Mouse (Mus musculus) thymus, postnatal 0 days (tissue): Measurements from ENCODE around the gene Hist1h3b. TPM values are rescaled to one million over a fixed set of nuclear protein-coding genes. Genes with fewer than 3 reads are reported as not detected.
A peak's percentile ranks its signal among the peaks of the same experiment; 100 is the strongest.

Experiments used
- DNase-seq: peaks from one replicate; pipeline ENCODE4 v3.0.0-alpha.2; 2015; ENCODE audit warnings: low spot score
- microRNA-seq: library from miRNA; unstranded; fragments of <30 nt; microRNA quantifications from one replicate; pipeline ENCODE4, GENCODE M21; 2016; ENCODE audit warnings: borderline number of aligned reads
- polyA plus RNA-seq: library from polyadenylated mRNA; unstranded; fragments of >200 nt; fragmentation: Nextera tagmentation; extraction: Ambion mirVana; gene quantifications from 2 replicates; pipeline ENCODE4 v1.2.1, GENCODE M21; 2015

Hist1h3b gene
- polyA plus RNA-seq, 1 experiment from 2014 or later, result 78.0 TPM

DNA sequence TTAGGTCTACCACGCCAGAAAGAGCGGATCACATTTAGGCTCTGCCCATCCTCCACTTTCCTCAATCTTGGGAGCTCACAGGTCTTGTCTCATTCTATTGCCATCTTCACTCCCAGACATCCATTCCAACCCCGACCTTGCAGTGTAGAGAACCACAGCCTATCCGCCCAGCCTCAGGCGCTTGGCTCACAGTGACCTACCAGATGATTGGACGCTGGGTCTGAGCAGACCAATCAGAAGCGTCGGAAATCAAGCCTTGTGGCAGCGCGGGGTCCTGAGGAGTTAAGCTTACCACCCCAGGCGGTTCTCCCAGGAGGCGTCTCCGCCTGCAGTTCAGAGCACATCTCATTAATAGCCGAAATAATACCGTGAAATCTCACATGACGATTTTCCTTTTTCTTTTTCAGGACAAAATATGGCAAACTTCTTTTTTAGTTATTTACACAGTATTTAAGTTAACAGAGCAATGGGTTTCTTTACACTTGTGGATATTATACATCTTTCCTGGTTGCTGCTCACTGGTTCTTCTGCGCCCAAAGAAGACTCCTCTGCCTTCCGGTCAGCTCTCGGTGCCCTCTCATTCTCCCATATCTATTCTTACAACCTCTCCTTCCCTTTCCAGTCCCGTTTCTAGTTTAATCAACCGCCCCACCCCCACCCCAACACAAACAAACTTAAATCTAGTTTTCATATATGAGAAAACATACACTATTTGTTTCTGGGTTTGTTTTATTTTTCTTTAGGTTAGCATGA lies 20.7 kb downstream of the Hist1h3b start:
- DNase-seq, result peak; percentile 21

DNA sequence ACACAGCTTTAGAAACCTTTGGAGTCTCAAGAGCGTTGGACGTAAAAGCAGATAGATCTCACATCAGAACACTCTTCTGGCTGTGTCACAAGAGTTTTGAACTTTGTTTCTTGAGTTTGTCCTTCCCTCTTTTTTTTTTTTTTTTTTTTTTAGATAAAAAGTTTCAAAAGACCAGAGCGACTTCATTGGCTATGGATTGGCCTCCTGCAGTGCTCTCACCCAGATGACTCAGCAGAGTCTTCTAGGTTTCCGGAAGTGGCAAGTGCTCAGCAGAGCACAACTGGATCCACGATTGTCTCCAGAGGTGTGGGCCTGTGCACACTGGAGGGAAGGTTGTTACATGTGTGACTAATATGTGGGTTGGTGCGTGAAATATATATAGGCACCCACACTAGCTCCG lies 26.3 kb downstream of the Hist1h3b start:
- no peak for DNase-seq

DNA sequence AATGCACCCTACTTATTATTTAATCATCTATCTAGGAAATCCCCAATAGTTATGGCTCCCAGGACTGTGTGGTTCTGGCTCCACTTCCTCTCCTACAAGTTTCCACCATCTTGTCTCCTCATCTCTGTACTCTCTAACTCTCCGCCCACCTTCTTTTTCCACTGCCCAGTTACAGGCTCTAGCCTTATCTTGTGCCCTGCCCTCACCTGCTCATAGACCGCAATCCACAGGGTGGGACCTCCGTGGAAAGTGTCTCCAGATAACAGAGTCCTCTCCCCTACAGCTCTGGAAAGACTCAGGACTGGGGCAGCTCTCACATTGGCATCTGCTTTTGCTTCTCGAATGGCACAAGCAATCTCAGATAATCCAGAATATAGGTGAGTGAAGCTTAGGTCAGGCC lies 27.0 kb downstream of the Hist1h3b start:
- no peak for DNase-seq

DNA sequence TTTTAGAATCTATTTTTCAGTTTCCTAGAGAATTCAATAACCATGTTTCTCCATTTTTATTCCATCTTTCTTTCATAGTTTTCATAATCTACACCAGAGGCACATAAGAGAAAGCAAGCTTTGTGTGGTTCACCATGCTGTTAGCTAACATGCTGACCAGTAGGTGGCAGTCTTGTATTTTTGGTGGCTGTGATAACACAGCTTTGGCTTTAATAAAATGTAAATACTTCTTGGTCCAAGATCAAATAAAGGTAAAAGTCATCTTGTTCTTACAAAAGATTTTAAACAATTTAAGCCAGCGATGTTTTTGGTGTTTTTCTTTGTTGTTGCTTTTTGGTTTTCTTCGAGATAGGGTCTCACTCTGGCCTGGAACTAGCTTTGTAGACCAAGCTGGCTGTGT lies 40.5 kb downstream of the Hist1h3b start:
- peak; percentile 58 for DNase-seq

DNA sequence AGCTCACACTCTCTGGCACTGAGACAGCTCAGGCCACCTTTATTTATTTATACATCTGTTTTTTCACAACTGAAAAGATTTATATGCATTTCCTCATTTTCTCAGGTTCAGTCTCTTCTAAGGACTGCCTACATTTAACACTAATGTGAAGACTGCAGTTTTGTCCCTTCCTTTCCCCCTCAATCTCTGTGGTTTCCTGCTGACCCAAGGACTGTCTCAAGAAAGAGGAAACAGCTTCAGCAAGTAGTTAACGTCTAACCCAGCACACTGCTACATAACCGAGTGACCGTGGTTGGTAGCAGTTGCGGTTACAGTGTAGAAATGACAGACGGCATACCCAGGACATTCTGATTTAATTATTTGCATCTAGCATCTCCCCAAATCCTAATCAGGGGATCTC lies 47.3 kb downstream of the Hist1h3b start:
- no peak for DNase-seq

Small RNA genes within 50 kb of the gene (microRNA-seq; reads per million reads assigned to microRNA genes)
- gene Gm44314 (not detected), gene Gm44484 (not detected)

Other genes starting within 250 kb of the Hist1h3b start
- 24.2 and 31.5 TPM in 2 replicates for gene Hist1h4h, start 221.2 kb upstream of the Hist1h3b start, polyA plus RNA-seq
- gene Hist1h2af, start 218.4 kb upstream of the Hist1h3b start, polyA plus RNA-seq, result 32.3 and 49.5 TPM in 2 replicates
- 27.6 and 43.7 TPM in 2 replicates for gene Hist1h3g, start 216.8 kb upstream of the Hist1h3b start, polyA plus RNA-seq
- 1.6 and 1.9 TPM in 2 replicates for gene Hist1h2bh, start 208.9 kb upstream of the Hist1h3b start, polyA plus RNA-seq
- 4.8 and 9.0 TPM in 2 replicates for gene Hist1h3f, start 208.2 kb upstream of the Hist1h3b start, polyA plus RNA-seq
- 8.9 and 17.7 TPM in 2 replicates for gene Hist1h4f, start 200.6 kb upstream of the Hist1h3b start, polyA plus RNA-seq
- 1.1 and 1.3 TPM in 2 replicates for gene Hist1h1d, start 199.0 kb upstream of the Hist1h3b start, polyA plus RNA-seq
- 16.5 and 20.8 TPM in 2 replicates for gene Hist1h3e, start 189.9 kb upstream of the Hist1h3b start, polyA plus RNA-seq
- 198 and 214 TPM in 2 replicates for gene Hist1h2ae, start 181.0 kb upstream of the Hist1h3b start, polyA plus RNA-seq
- 32.3 and 46.0 TPM in 2 replicates for gene Hist1h2bg, start 180.9 kb upstream of the Hist1h3b start, polyA plus RNA-seq
- gene Hist1h2bf, start 178.1 kb upstream of the Hist1h3b start, polyA plus RNA-seq, result 22.7 and 39.0 TPM in 2 replicates
- 7.2 and 11.3 TPM in 2 replicates for gene Hist1h2ad, start 177.9 kb upstream of the Hist1h3b start, polyA plus RNA-seq
- gene Hist1h3d, start 176.5 kb upstream of the Hist1h3b start, polyA plus RNA-seq, result 9.4 and 13.3 TPM in 2 replicates
- 273 and 292 TPM in 2 replicates for gene Hist1h4d, start 170.7 kb upstream of the Hist1h3b start, polyA plus RNA-seq
- gene Hist1h2be, start 131.1 kb upstream of the Hist1h3b start, polyA plus RNA-seq, result 1.5 and 2.5 TPM in 2 replicates
- gene Hist1h1e, start 129.7 kb upstream of the Hist1h3b start, polyA plus RNA-seq, result 33.4 and 35.1 TPM in 2 replicates
- 1.6 and 2.0 TPM in 2 replicates for gene Hist1h2ac, start 68.3 kb upstream of the Hist1h3b start, polyA plus RNA-seq
- 61.5 and 62.8 TPM in 2 replicates for gene Hist1h2bc, start 68.1 kb upstream of the Hist1h3b start, polyA plus RNA-seq
- not detected in 2 replicates for gene Hist1h1t, start 56.5 kb upstream of the Hist1h3b start, polyA plus RNA-seq
- 22.4 and 29.5 TPM in 2 replicates for gene Hist1h4c, start 53.8 kb upstream of the Hist1h3b start, polyA plus RNA-seq
- gene Hfe, start 41.4 kb upstream of the Hist1h3b start, polyA plus RNA-seq, result 9.4 and 9.7 TPM in 2 replicates
- 37.5 and 44.7 TPM in 2 replicates for gene Hist1h1c, start 13.5 kb upstream of the Hist1h3b start, polyA plus RNA-seq
- gene Hist1h3c, start 6.7 kb upstream of the Hist1h3b start, polyA plus RNA-seq, result 32.0 and 33.1 TPM in 2 replicates
- 10.8 and 12.6 TPM in 2 replicates for gene Hist1h2bb, start 5.5 kb upstream of the Hist1h3b start, polyA plus RNA-seq
- 144 and 155 TPM in 2 replicates for gene Hist1h2ab, start 1.1 kb upstream of the Hist1h3b start, polyA plus RNA-seq
- 15.5 and 15.6 TPM in 2 replicates for gene Hist1h4b, start 4.7 kb downstream of the Hist1h3b start, polyA plus RNA-seq
- 1.4 and 3.5 TPM in 2 replicates for gene Hist1h4a, start 9.0 kb downstream of the Hist1h3b start, polyA plus RNA-seq
- 42.0 and 56.6 TPM in 2 replicates for gene Hist1h3a, start 10.1 kb downstream of the Hist1h3b start, polyA plus RNA-seq
- gene Hist1h1a, start 11.4 kb downstream of the Hist1h3b start, polyA plus RNA-seq, result 15.8 and 27.4 TPM in 2 replicates
- not detected in 2 replicates for gene Trim38, start 17.6 kb downstream of the Hist1h3b start, polyA plus RNA-seq
- gene Slc17a2, start 54.7 kb downstream of the Hist1h3b start, polyA plus RNA-seq, result 0.04 TPM in 1 of 2 replicates, not detected in the other
- gene Slc17a3, start 87.2 kb downstream of the Hist1h3b start, polyA plus RNA-seq, result not detected in 2 replicates
- 0.09 and 0.13 TPM in 2 replicates for gene Slc17a1, start 115.5 kb downstream of the Hist1h3b start, polyA plus RNA-seq
- gene Slc17a4, start 162.7 kb downstream of the Hist1h3b start, polyA plus RNA-seq, result 0.10 and 0.23 TPM in 2 replicates
- not detected in 2 replicates for gene Hist1h2ba, start 181.9 kb downstream of the Hist1h3b start, polyA plus RNA-seq
- gene Hist1h2aa, start 182.2 kb downstream of the Hist1h3b start, polyA plus RNA-seq, result not detected in 2 replicates
- gene Scgn, start 238.9 kb downstream of the Hist1h3b start, polyA plus RNA-seq, result 0.44 and 0.50 TPM in 2 replicates